Mouse (Mus musculus) heart, embryonic 13.5 days (tissue): Measurements from ENCODE around the gene Apod. TPM values are rescaled to one million over a fixed set of nuclear protein-coding genes. Genes with fewer than 3 reads are reported as not detected.

Experiments used
- ATAC-seq: fragments of 200-750 bp; cut with Nextera tagmentation; 2 replicates; pipeline ENCODE4 v1.8.0; 2017; ENCODE audit warnings: moderate TSS enrichment; ENCODE audit not compliant: insufficient number of reproducible peaks, low FRiP score, low TSS enrichment; ENCODE audit errors: extremely low read depth
- H3K27ac ChIP-seq: fragments of 300-500 bp; sonication (generic); replicated peaks from 2 replicates; pipeline ENCODE4 v1.5.1; 2015; ENCODE audit warnings: moderate library complexity, mild to moderate bottlenecking, inconsistent platforms
- H3K27me3 ChIP-seq: fragments of 300-500 bp; sonication (generic); replicated peaks from 2 replicates; pipeline ENCODE4 v1.6.1; 2015; ENCODE audit warnings: mild to moderate bottlenecking, inconsistent platforms
- H3K36me3 ChIP-seq: fragments of 300-500 bp; sonication (generic); 2 replicates; pipeline ENCODE4 v1.6.1; 2015; ENCODE audit warnings: mild to moderate bottlenecking, inconsistent platforms
- H3K4me1 ChIP-seq: fragments of 300-500 bp; sonication (generic); 2 replicates; pipeline ENCODE4 v1.6.1; 2015; ENCODE audit warnings: inconsistent platforms
- H3K4me2 ChIP-seq: fragments of 300-500 bp; sonication (generic); 2 replicates; pipeline ENCODE4 v1.6.1; 2015; ENCODE audit warnings: inconsistent platforms, mild to moderate bottlenecking, moderate library complexity
- H3K4me3 ChIP-seq: fragments of 300-500 bp; sonication (generic); 2 replicates; pipeline ENCODE4 v1.5.1; 2015; ENCODE audit warnings: moderate library complexity, mild to moderate bottlenecking, inconsistent platforms
- H3K9ac ChIP-seq: fragments of 300-500 bp; sonication (generic); 2 replicates; pipeline ENCODE4 v1.6.1; 2015; ENCODE audit warnings: inconsistent platforms, mild to moderate bottlenecking, moderate library complexity
- H3K9me3 ChIP-seq: fragments of 300-500 bp; sonication (generic); 2 replicates; pipeline ENCODE4 v1.6.1; 2016; ENCODE audit warnings: inconsistent platforms
- WGBS: fragments of 180-500 bp; shearing (Covaris S2); methylation state at CpG from one replicate; pipeline ENCODE4 v1.1.7; 2015; ENCODE audit warnings: mixed read lengths; 5-methylcytosine and 5-hydroxymethylcytosine counted together
- polyA plus RNA-seq: library from polyadenylated mRNA; unstranded; fragments of >200 nt; fragmentation: Nextera tagmentation; extraction: Ambion mirVana; gene quantifications from 2 replicates; pipeline ENCODE4 v1.2.1, GENCODE M21; 2015

Apod gene
- polyA plus RNA-seq, result 0.23 TPM in 1 of 2 replicates, not detected in the other

DNA sequence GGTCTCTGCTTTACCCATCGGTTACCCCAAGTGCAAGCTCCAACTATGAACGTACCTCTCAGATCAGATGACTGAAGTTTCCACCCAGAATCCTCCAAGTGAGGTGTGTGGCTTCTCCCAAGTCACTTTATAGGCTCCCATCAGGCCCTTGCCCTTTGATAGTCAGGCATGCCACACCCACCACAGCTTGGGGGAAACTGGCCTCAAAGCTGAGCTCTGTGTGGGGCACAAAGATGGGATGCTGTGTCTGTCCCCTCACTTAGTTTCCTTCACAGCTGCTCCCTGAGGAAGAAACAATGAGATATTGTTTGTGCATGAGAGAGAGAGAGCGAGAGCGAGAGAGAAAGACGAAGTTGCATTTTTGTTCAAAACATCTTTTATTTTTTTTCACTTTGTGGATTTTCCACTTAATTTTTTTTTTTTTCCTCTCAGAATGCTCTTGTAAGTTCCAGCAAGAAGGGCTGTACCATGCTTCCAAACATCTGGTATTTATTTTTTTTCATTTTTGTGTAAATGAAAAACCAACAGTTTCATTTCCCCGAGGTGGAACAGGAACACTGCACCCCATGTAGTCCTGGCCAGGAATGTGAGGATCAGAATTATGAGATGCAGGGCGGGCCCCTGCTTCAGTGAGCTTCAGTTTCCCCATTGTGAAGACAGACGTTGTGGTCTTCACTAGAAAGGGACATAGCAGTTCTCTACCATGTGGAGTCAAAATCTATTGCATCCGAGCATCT lies at the start of gene Apod:
Apod (minus strand) TSS at position 312 of the 737 bp plus-strand sequence.
- no peak for ATAC-seq
- H3K27me3 ChIP-seq, result no peaks in the 10 kb centered on the region
- H3K4me2 ChIP-seq, result no peak within 1 kb of the TSS
- no peak within 1 kb of the TSS for H3K27ac ChIP-seq
- H3K4me1 ChIP-seq, result peaks cover 6% of the 10 kb centered on the region; the same call in 1 of the 2 replicates
- H3K9ac ChIP-seq, result no peak within 1 kb of the TSS
- no peaks in the 10 kb centered on the region for H3K9me3 ChIP-seq
- no peaks in the 10 kb centered on the region for H3K36me3 ChIP-seq
- no peak within 1 kb of the TSS for H3K4me3 ChIP-seq
- WGBS, result 72% methylated on average over 9 of the region's 9 CpGs

GRCm38 (mm10) chr16:31363685-31364436 lies 49.3 kb upstream of the Apod start:
- no peak for ATAC-seq
- H3K9me3 ChIP-seq, result no peaks in the 10 kb centered on the region
- 57% methylated on average over 11 of the region's 11 CpGs for WGBS
- no peak overlapping the region for H3K9ac ChIP-seq
- H3K4me3 ChIP-seq, result no peak overlapping the region
- H3K4me2 ChIP-seq, result no peak overlapping the region
- no peaks in the 10 kb centered on the region for H3K36me3 ChIP-seq
- no peaks in the 10 kb centered on the region for H3K27me3 ChIP-seq
- peaks cover 23% of the 10 kb centered on the region for H3K4me1 ChIP-seq
- H3K27ac ChIP-seq, result no peak overlapping the region; the same call in 1 of the 2 replicates

- no peak for ATAC-seq
- H3K27me3 ChIP-seq, result no peaks in the 10 kb centered on the region
- H3K9me3 ChIP-seq, result no peaks in the 10 kb centered on the region
- WGBS, result 42% methylated on average over 5 of the region's 5 CpGs
- no peaks in the 10 kb centered on the region for H3K36me3 ChIP-seq
- H3K4me2 ChIP-seq, result peak overlapping the region; percentile 59; the same call in 1 of the 2 replicates
- no peak overlapping the region for H3K27ac ChIP-seq
- peaks cover 29% of the 10 kb centered on the region for H3K4me1 ChIP-seq
- H3K4me3 ChIP-seq, result no peak overlapping the region
- peak overlapping the region; percentile 44; the same call in 1 of the 2 replicates for H3K9ac ChIP-seq
Measured at GRCm38 (mm10) chr16:31359542-31359941, 44.9 kb upstream of the Apod start.

DNA sequence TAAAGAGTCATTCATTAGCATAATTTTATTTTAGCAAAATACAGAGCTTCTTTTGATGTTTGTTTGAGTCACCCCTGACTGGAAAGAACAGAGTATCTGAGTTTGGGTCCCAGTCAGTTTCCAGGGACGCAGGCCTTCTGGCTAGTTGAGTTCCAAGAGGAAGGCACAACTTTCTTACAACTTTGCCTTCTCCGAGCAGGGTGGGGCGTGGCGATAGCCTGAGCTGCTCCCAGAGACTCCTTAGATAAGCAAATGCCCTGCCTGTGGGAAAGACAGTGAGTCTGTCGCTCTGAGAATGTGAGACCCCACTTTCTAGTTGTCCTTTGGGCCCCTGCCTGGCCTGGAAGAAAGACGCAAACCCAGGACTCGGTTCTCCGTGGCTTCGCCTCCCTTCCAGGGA lies 44.4 kb upstream of the Apod start:
- WGBS, result 13% methylated on average over 9 of the region's 9 CpGs
- Histone ChIP-seq H3K9me3 (no peaks in the 10 kb centered on the region), H3K27ac (no peak overlapping the region), H3K4me1 (peaks cover 29% of the 10 kb centered on the region), H3K36me3 (no peaks in the 10 kb centered on the region), H3K4me2 (peak overlapping the region; percentile 59), H3K4me3 (peak overlapping the region; percentile 29), H3K27me3 (no peaks in the 10 kb centered on the region), H3K9ac (peak overlapping the region; percentile 44; the same call in 1 of the 2 replicates)
- ATAC-seq, result no peak

- Histone ChIP-seq H3K9me3 (no peaks in the 10 kb centered on the region), H3K36me3 (no peaks in the 10 kb centered on the region), H3K27me3 (no peaks in the 10 kb centered on the region), H3K4me3 (peak overlapping the region; percentile 29), H3K27ac (no peak overlapping the region), H3K4me1 (peaks cover 25% of the 10 kb centered on the region), H3K9ac (peak overlapping the region; percentile 44; the same call in 1 of the 2 replicates), H3K4me2 (peak overlapping the region; percentile 59)
- WGBS, result 18% methylated on average over 15 of the region's 15 CpGs
- no peak for ATAC-seq
Measured at GRCm38 (mm10) chr16:31358576-31358975, 44.0 kb upstream of the Apod start.

- Histone ChIP-seq H3K27ac (no peak overlapping the region), H3K9ac (no peak overlapping the region), H3K27me3 (no peaks in the 10 kb centered on the region), H3K4me3 (no peak overlapping the region), H3K36me3 (no peaks in the 10 kb centered on the region), H3K9me3 (no peaks in the 10 kb centered on the region), H3K4me2 (no peak overlapping the region), H3K4me1 (peaks cover 22% of the 10 kb centered on the region)
- 67% methylated on average over 6 of the region's 6 CpGs for WGBS
- ATAC-seq, result no peak
Measured at GRCm38 (mm10) chr16:31355882-31356281, 41.3 kb upstream of the Apod start.

- H3K36me3 ChIP-seq, result no peaks in the 10 kb centered on the region
- H3K9me3 ChIP-seq, result no peaks in the 10 kb centered on the region
- H3K4me3 ChIP-seq, result no peak overlapping the region
- no peak overlapping the region for H3K27ac ChIP-seq
- no peak overlapping the region for H3K9ac ChIP-seq
- H3K27me3 ChIP-seq, result no peaks in the 10 kb centered on the region
- 14% methylated on average over 17 of the region's 17 CpGs for WGBS
- H3K4me2 ChIP-seq, result peak overlapping the region; percentile 45
- peak; percentile 51; the same call in 1 of the 2 replicates for ATAC-seq
- peaks cover 21% of the 10 kb centered on the region for H3K4me1 ChIP-seq
Measured at GRCm38 (mm10) chr16:31354341-31355329, 40.0 kb upstream of the Apod start.

DNA sequence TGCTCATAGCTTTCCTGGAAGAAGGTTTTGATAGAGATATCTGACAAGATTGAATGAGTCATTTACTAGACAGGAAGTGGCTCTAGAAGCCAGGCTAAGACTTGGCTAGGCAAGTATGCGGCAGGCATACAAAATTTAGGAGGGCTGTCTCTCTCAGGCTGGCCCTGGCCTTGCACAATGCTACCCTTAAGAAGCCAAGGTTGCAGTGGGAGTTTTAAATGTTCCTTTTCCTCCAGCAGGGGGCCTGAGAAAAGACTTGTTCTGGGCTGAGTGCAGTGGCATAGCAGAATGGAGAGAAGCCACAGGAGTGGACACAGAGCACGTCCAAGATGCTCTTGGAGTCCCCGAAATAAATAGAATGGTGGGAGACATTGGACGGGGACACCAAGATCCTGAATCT lies 38.4 kb upstream of the Apod start:
- Histone ChIP-seq H3K9me3 (no peaks in the 10 kb centered on the region), H3K27ac (no peak overlapping the region), H3K4me2 (no peak overlapping the region), H3K27me3 (peaks cover 9% of the 10 kb centered on the region; the same call in 1 of the 2 replicates), H3K4me3 (no peak overlapping the region), H3K9ac (no peak overlapping the region), H3K36me3 (no peaks in the 10 kb centered on the region), H3K4me1 (peaks cover 9% of the 10 kb centered on the region; the same call in 1 of the 2 replicates)
- ATAC-seq, result no peak
- WGBS, result 58% methylated on average over 4 of the region's 4 CpGs

- Histone ChIP-seq H3K9ac (0 out of 2 replicates have a peak overlapping the region, but pooled peaks have one; percentile 56), H3K36me3 (no peaks in the 10 kb centered on the region), H3K27me3 (peaks cover 9% of the 10 kb centered on the region; the same call in 1 of the 2 replicates), H3K4me1 (peaks cover 5% of the 10 kb centered on the region), H3K4me3 (peak overlapping the region; percentile 40), H3K4me2 (peak overlapping the region; percentile 68), H3K9me3 (no peaks in the 10 kb centered on the region), H3K27ac (no peak overlapping the region)
- no peak for ATAC-seq
- 10% methylated on average over 14 of the region's 14 CpGs for WGBS
Measured at GRCm38 (mm10) chr16:31347581-31347980, 33.0 kb upstream of the Apod start.

- Histone ChIP-seq H3K27me3 (no peaks in the 10 kb centered on the region; the same call in 1 of the 2 replicates), H3K9ac (no peak overlapping the region), H3K9me3 (no peaks in the 10 kb centered on the region), H3K27ac (no peak overlapping the region), H3K4me1 (peaks cover 14% of the 10 kb centered on the region), H3K4me3 (no peak overlapping the region), H3K4me2 (no peak overlapping the region), H3K36me3 (no peaks in the 10 kb centered on the region)
- no peak for ATAC-seq
- 33% methylated on average over 2 of the region's 2 CpGs for WGBS
Measured at GRCm38 (mm10) chr16:31342966-31343365, 28.4 kb upstream of the Apod start.
